Mouse (Mus musculus) layer of hippocampus, adult 9-10 months (tissue): ENCODE measurements around the gene Hoxc13.

Source experiments
- DNase-seq: peaks from one replicate; pipeline ENCODE4 v3.0.0; 2022; ENCODE audit warnings: low spot score

The Hoxc13 gene

DNA sequence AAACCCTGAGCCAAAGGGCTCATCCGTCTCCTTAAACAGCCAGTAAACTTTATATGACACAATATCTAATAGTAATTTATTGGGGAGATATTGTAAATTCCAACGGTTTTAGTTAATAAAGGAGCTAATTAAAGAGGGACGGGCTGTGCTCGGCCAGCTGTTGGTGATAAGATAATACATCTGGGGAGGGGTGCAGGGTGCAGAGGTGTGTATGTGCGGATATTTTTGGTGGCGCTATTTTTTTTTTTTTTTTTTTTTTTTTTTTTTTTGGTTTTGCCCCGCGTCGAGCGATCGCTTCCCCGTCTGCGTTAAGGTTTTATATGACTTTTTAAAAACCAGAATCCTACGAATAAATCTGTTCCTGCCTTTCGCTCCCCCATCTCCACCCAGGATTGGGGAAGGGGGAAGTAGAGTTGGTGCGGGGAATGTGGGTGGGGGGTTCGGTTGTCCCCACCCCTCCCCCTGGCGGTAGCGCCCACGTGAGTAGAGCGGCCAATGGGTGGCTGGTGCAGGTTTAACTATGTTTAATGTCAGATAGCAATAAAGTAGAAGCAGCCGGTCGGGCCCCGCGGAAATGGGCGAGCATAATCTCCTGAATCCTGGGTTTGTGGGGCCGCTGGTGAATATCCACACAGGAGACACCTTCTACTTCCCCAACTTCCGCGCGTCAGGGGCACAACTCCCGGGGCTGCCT is 15.5 kb downstream of the Hoxc13 start, which contains the start of gene Hoxc12:
Gene Hoxc12 (plus strand): TSS at position 479 of the 694 bp plus-strand sequence.
- DNase-seq, result no peak

DNA sequence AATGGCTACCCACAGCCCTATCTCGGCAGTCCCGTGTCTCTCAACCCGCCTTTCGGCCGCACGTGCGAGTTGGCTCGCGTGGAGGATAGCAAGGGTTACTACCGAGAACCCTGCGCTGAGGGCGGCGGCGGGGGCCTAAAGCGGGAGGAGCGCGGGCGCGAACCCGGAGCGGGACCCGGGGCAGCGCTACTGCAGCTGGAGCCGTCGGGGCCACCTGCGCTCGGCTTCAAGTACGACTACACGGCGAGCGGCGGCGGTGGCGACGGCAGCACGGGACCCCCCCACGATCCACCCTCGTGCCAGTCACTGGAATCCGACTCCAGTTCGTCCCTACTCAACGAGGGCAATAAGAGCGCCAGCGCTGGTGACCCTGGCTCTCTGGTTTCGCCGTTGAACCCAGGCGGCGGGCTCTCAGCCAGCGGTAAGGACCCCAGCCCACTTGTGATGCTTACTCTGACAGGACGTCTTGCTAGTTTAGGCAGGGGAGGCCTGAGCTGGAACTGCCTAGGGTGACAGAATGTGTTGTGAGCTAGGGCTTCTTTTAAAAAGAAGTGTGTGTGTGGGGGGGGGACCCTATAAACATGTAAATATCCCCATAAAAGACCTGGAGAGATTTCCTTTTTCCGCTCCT is 16.2 kb downstream of the Hoxc13 start:
- DNase-seq, result no peak

DNA sequence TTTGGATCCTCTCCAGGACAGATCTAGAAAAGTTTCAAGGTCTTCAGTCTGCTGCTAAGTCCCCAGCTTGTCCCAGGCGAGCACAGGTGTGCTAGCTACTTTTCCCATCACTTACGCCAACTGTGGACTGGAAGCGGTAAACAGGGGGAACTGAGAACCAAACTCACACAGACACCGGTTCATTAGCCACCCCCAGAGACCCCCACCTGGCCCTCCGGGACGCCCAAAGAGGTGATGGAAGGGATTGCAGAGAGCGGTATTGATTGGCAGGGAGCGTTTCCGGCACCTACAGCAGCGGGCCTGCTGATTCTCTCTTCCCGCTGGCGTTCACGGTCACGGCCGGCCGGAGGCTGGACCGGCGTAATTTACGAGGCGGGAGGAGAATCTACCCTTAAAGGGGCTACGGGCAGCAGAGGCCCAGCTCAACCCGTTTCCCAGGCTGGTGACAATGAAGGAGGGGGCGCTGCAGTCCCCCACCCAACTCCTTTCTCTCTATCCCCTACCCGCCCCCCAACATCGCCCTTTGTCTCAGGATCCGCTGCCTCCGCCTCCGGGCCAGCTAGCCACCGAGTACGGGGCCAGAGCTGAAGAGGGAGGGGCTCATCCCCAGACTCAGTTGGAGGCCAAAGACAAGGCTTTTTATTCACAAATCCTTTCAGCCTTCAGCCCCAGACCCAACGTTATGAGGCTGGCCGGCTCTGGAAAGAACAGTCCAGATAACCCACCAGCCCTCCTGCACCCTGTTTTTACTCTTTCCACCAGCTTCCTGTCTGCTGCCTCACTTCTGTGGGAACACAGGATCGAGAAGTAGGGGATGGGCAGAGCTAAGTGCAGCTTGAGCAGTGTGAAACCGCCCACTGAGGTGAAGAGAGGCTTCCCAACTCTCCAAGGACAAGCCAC is 18.6 kb downstream of the Hoxc13 start:
- no peak for DNase-seq

DNA sequence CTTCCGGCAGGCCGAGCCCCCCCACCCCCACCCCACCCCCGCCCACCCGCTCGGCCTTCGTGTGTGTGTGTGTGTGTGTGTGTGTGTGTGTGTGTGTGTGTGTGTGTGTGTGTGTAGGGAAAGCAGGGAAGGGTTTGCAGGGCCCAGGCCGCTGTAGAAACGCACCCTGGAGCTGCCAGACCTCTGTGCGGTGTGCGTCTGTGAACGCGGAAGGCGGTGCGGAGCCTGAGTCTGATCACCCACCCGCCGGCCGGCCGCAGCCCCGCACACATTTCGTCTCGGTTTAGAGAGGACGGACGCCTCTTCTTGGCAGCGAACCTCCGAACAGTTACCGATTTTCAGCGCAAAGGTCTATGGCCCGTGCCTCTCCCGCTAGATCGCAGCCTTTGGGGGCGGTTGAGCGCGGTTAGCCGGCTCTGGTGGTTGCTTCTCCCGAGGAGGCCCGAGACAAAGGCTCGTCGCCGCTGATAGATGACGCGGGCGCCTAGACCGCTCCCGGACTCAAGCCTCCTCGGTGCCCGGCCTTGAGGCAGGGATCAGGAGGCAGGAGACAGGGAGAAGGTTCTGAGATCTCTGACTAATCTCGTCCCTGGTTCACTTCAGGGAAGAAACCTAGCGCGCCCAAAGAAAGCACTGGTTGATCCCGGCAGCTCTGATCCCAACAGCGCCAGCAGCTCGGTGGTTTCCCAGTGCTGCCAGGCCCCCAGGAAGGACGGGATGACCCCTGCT is 22.0 kb downstream of the Hoxc13 start:
- DNase-seq, result no peak

DNA sequence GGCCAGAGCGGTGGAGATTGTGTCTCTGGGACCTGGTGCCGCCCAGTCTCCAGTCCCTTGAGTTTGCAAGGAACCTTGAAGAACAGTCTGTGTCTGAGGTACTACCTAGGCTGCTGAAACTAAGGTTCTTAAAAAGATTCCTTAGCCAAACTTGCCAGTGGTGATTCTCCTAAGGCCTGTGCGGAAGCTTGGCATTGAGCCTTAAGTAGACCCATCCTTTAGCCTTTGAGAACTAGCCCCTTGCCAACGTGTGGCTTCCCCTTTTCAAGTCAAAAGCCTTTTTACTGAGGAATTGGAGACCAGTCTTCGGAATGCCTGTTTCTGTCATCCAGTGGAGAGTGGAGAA is 22.5 kb downstream of the Hoxc13 start:
- no peak for DNase-seq

DNA sequence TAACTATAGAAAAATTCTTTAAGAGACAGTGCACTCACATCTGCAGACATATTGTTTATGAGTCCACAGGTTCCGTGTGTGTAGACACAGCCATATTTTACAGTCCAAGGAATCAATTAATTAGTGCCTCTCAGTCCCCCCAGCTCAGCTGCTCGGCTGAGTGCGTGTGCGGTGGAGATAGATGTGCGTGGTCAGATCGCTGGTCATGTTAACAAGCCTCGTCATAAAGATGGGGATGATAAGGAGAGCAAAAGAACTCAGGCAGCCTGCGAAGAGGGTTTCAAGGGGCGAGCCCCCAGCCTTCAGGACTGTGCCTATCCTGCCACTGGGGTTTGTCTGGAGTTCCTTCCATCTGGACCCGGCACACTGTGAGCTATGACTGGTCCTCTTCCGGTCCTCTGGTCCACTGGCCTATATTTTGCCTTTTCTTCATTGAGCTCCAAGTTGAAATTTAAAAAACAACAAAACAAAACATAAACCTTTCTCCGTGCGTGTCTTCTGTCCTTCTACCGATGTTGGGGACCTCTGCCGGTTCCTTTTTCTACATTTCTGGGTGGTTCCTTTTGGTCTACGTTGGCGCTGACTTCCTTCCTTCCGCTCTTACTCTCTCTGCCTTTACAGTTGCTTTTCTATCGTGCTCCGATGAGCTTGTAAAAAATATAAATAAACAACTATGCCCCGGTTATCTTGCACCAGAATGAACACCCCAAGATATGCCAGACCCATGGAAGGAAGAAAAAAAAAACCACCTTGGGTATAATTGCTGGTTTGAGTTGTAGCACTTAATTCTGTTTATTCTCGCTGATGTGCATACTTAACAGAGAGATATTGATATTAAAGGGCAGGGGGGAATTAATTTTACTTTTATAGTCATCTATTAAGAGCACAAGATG is 24.5 kb downstream of the Hoxc13 start:
- no peak for DNase-seq

DNA sequence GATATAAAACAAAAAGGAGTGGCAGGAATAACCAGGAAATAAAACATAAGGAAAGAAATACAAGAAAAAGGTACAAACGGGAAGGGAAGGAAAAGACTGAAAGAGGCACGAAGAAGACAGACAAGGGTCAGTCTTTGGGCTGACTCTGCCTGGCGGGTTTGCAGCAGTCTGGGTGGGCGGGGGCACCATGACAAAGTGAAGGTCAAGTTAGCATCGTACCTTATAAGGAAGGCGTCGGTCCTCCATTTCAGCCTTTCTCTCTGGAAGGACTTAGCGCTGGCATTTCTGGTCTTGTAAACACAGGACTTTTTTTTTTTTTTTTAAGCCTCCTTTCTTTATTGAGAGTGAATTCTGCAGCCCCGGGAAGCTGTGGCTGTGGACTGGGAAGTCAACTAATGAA is 26.4 kb downstream of the Hoxc13 start:
- DNase-seq, result no peak

DNA sequence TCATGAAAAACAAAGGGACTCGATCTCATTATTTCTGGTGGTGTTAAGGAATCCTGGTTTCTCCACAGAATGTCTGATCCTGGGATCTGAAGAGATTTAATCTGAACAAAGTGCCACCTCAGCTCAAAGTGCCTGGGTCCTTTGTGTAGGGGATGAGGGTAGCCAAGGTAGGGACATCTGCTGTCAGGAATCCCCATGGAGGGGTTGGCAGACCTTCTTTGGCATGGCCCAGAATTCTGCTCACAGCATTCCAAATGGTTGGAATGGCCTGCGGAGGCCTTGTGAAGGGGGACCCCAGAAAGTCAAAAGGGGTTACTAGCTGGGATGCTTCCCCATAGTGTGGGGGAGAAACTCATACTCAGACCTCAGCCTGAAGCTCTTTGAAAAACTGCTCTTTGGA is 27.9 kb downstream of the Hoxc13 start:
- DNase-seq, result no peak

DNA sequence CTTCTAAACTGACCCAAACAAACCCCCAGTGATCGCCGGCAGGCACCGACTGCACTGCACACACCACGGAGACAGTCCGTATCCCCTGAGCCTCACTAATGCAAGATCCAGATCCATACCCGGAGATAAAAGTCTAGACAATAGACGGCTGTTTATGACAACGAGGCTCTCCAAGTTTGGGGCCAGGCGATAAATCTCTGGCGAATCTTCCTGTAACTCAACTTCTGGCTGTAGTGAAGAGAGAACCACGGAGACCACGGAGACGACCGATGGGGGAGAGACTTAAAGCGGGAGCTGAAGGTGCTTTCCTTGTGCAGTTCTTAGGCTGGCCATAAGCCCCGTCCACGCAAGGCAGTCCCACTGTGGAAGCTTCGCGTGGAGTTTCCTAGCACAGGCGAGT is 28.8 kb downstream of the Hoxc13 start:
- no peak for DNase-seq

DNA sequence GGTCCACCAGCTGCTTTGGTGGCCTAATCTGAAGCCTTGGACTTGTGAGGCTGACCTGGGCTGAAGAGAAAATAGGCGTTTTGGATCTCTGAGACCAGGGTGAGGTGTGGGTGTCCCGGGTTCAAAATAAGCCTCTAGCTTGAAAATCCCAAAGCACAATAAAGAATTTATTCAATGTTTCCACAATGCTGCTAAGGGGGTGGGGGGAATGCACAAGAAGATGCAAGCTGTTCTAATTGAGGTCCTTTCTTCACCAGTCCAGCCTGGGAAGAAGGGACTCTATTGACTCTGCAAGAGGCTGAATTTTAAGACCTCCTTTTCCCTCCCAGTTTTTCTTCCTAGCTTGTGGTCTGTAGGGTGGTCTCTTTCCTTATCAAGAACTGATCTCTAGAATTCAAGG is 30.0 kb downstream of the Hoxc13 start:
- no peak for DNase-seq

DNA sequence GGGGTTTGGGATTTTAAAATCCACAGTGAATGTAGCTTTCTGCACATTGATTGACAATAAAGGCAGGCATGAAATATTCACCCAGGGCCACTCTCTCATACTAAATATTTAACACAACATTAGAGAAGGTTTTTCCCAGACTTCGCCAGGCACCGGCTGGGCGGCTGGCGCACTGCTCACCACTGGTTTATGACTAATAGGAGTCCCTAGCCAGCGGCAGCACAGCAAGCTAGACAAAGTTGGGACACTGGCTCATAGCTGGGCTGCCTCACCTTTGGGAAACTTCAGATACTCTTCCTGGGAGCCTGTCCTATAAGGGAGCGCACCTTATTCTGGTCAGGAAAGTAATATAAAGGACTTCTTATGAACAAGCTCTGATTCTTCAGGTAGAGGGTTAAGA is 32.7 kb downstream of the Hoxc13 start:
- no peak for DNase-seq

DNA sequence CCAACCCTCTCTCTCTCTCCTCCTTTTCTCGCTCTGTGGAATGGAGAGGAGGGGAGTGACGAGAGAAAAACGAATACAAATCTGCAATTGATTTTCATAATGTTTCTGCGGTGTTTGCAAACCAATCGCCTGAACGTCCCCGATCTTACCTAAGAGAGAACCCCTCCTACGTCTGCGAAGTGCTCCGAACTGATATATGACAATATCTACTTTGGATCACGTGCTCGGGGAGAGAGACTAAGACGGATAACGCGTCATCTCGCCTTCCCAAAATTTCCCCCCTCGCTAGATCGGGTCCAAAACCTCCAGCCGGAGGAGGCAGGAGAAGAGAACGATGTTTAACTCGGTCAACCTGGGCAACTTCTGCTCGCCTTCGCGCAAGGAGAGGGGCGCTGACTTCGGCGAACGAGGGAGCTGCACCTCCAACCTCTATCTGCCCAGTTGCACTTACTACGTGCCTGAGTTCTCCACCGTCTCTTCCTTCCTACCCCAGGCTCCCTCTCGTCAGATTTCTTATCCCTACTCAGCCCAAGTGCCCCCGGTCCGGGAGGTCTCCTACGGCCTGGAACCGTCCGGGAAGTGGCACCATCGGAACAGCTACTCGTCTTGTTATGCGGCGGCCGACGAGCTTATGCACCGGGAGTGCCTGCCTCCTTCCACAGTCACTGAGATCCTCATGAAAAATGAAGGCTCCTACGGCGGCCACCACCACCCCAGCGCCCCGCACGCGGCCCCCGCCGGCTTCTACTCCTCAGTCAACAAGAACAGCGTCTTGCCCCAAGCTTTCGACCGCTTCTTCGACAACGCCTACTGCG is 33.5 kb downstream of the Hoxc13 start, which contains the start of gene Hoxc11:
Gene Hoxc11 (plus strand): TSS at position 236 of the 815 bp plus-strand sequence.
- DNase-seq, result no peak

DNA sequence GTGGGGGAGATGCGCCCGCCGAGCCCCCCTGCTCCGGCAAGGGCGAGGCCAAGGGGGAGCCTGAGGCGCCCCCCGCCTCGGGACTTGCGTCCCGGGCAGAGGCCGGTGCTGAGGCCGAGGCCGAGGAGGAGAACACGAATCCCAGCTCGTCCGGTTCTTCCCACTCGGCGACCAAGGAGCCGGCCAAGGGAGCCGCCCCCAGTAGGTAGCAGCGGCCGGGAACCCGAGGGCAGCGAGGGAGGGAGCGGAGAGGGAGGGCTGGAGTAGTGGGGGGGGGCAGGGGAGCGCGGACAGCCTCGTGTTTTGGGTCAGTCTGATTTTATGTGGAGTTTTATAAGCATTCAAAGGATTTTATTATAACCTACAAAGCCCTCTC is 34.1 kb downstream of the Hoxc13 start:
- no peak for DNase-seq

DNA sequence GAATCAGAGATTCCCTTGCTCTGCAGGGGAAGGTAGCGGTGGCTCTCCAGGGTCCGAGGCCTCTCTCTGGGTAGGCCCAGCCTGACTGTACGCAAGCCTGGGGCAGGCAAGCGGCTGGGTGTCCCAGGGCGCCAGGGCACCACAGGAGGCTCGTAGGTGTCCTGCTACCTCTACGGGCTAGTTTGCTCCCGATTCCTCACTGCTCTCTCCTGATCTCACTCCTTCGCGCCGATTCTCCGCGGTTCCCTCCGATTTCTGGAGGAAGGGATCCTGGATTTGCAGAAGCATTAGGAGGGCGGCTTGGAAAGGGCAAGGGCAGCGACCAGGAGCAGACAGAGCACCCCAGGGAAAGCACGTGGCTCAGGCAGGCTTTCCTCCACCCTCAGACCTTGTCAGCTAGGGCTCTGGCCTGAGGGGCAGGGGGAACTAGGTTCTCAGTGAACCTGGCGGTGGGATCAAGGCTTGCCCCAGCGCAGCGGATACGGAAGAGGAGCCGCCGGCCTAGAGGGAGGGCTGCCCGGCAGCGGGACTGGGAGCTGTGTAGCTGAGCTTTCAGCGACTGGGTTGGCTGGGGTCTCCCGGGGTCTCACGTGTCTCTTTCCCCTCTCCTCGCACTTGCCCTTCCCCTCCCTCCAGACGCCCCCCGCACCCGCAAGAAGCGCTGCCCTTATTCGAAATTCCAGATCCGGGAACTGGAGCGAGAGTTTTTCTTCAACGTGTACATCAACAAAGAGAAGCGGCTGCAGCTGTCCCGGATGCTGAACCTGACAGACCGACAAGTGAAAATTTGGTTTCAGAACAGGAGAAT is 35.1 kb downstream of the Hoxc13 start:
- no peak for DNase-seq

DNA sequence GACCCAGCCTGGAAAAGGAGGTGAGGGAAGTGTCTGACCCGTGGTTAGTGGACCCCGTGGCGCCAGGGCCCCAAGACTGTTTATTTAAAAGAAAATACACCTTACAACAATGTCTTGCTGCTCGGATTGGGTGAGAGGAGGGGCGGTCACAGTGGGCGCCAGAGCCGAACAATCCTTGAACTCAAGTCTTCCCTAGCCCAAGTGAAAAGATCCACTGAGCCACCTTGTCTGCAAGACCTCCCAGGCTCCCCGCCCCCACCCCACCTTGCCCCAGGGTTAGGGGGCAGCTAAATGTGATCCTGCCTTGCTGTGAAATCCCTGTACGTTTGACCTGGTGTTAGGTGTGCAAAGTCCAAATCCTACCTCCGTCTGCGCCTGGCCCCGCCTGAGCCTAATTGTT is 36.0 kb downstream of the Hoxc13 start:
- DNase-seq, result no peak

DNA sequence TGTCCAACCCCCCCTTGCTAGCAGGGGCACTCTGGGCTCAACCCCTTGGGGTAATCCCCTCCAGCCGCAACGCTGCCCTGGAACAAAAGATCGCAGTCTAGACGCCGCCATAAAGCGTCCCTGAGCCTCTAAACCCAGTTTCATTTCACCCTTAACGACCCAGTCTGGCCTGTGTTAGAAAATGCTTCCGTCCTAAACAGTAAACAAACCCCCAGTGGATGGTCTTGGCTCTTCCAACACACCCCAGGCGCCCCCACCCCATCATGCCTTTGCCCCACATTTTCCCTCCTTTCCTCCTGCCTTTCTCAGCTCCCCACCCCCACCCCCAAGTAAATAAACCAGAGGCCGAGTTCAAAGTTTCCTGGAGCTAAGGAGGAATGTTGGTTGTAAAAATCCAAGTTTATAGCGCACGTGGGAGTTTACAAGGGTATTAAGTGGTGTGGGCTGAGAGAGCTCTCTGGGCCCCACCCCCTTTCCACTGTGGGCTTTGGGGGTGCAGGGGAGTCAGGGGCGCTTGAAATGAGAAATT is 38.8 kb downstream of the Hoxc13 start:
- no peak for DNase-seq

DNA sequence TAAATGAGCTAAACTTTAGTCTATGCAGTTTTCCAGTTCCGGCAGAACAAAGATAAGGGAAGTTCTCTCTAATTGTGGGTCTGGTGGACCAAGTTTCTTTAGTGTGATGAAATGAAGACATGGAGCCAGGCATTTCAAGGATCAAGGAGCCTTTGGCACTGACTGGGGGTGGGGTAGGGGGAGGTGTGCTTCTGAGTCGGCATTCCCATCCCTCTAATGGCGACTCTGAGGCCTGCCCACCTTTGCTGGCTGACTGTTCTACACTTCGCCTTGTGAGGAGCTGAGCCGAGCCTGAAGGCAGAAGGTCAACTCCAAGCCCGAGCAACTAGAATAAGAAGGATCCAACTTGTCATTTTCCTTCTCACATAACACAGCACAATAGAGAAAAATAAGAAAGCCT is 40.8 kb downstream of the Hoxc13 start:
- DNase-seq, result no peak

DNA sequence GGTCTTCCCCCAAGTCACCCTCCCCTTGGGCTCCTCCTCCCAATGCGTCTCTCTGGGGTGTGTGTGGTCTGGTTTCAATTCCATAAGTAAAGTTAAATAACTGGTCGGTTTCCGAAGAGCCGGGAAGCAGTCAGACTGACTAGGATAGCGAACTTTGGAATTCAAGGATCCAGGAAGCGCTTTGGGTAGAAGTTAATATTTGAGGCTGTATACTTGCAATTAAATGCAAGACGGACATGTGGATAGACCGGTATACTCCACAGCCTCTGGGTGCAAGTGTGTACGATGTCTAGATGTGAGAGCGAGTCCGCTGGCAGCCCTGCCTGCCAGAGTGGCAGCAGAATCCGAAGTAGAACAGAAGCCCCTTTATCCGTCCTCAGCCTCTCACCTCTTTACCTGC is 41.6 kb downstream of the Hoxc13 start:
- no peak for DNase-seq

DNA sequence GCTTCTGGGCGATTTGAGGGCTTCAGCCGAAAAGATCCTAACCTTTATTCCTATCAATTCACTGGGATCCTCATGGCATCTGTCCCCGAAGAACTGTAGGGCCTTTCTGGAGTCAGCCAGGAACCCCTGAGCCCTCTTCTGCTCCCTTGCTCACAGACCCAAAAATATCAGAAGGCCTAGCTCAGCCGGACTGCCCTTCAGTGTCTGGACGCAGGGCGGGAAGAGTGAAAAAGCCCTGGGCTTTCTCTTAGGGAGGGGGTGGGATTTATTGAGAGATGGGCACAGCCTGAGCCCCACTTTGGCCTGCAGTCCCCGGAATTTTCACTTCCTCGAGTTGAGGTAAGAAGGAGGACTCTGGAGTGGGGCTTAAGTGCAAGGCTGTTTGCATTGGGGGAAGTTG is 42.4 kb downstream of the Hoxc13 start:
- DNase-seq, result no peak
